Mouse (Mus musculus): ENCODE data around the gene Ptgs1.

DNA sequence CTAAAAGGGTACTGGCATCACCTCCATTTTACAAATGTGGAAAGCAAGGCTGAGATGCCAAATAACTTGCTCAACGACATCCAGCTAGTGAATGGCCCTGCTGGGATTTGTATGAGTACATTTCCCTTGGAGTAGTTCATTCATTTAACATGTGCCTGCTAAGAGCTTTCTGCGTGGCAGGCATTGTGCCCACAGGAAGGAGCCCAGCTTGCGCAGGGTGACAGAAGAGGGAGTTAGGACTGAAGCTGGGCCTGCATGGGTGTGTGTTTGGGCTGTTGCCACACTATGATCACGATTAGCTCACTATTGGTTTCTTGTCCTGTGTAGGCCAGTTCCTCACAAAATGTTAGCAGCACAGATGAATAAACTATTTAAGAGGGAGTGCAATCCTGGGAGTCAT lies 9.3 kb upstream of the Ptgs1 start:
- TF ChIP-seq CTCF (IDR thresholded peaks at IDR 0.05; ENCODE audit: extremely low read depth, insufficient read length, insufficient replicate concordance, low read depth, low read length) (no peak), POLR2A (IDR thresholded peaks at IDR 0.05; ENCODE audit: low read depth, low read length) (no peak)

Measured in small intestine, adult 2 months (tissue).